Mouse (Mus musculus) stomach, postnatal 0 days (tissue): ENCODE data around the gene Plch1.

Experiments used
- CTCF ChIP-seq: IDR thresholded peaks from 2 replicates; pipeline ENCODE4 v1.5.1; 2016; ENCODE audit warnings: antibody characterized with exemption, low read depth, mild to moderate bottlenecking, moderate library complexity
- EP300 ChIP-seq: optimal IDR thresholded peaks from 2 replicates; pipeline ENCODE3; 2016; ENCODE audit warnings: antibody characterized with exemption

DNA sequence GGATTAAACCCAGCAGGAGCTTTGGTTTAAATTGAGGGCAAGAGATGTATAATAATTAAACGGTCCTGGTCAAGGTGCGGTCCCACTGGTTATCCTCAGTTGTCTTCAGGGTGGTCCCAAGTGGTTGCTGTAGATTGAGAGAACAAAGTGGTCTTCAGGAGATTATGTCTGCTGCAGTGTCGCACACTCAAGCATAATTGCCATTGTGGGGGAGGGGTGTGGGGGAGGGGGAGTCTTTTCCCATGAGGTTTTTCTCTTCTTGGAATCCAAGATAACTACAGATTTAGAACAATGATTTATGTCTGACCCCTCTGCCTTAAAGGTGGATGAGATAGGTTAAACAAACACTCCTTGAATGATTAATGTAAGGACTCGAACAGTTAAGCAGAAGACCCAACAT, 11.0 kb upstream of the Plch1 start:
- TF ChIP-seq CTCF, result no peak
- no peak for TF ChIP-seq EP300
